Mouse (Mus musculus) liver (tissue): ENCODE measurements at regions not wholly inside any gene's neighbourhood (a gene's known extent, or its start where the extent isn't known, plus 50 kb on each side); places are given as distances from the start of the nearest gene placed in this dataset.
A peak's percentile ranks its signal among the peaks of the same experiment; 100 is the strongest.
"Not testable (repeated sequence)": the region's sequence is repeated elsewhere in the genome, so short reads cannot be mapped to it uniquely, and the experiment has no call there.

Source experiments
- DNase-seq: peaks from one replicate; pipeline ENCODE4 v3.0.0-alpha.2; 2020; ENCODE audit warnings: mixed read lengths

GRCm38 (mm10) chr19:35890191-35890590 is 167.1 kb downstream of the Htr7 start:
- no peak for DNase-seq

- DNase-seq, result no peak
Measured at GRCm38 (mm10) chr19:35886270-35886669, 171.0 kb downstream of the Htr7 start.

GRCm38 (mm10) chr19:35881810-35882485 is 175.4 kb downstream of the Htr7 start:
- no peak for DNase-seq

- no peak for DNase-seq
Measured at GRCm38 (mm10) chr19:35875464-35875863, 181.8 kb downstream of the Htr7 start.

GRCm38 (mm10) chr19:35870720-35871119 is 186.6 kb downstream of the Htr7 start:
- no peak for DNase-seq

GRCm38 (mm10) chr19:35868543-35868942 is 188.8 kb downstream of the Htr7 start:
- DNase-seq, result no peak

GRCm38 (mm10) chr19:35863049-35863448 is 194.3 kb downstream of the Htr7 start:
- no peak for DNase-seq

GRCm38 (mm10) chr19:35861421-35861820 is 195.9 kb downstream of the Htr7 start:
- no peak for DNase-seq

- DNase-seq, result peak; percentile 34
Measured at GRCm38 (mm10) chr19:35832992-35833391, 224.3 kb downstream of the Htr7 start.

- DNase-seq, result no peak
Measured at GRCm38 (mm10) chr19:35826074-35826473, 231.2 kb downstream of the Htr7 start.

GRCm38 (mm10) chr19:35819626-35820025 is 237.7 kb downstream of the Htr7 start:
- no peak for DNase-seq

- no peak for DNase-seq
Measured at GRCm38 (mm10) chr19:35794661-35795060, 262.6 kb downstream of the Htr7 start.

GRCm38 (mm10) chr19:35787246-35788021 is 269.9 kb downstream of the Htr7 start:
- no peak for DNase-seq

GRCm38 (mm10) chr19:35761750-35762149 is 295.6 kb downstream of the Htr7 start:
- not testable (repeated sequence) for DNase-seq

GRCm38 (mm10) chr19:35759701-35760100 is 297.6 kb downstream of the Htr7 start:
- DNase-seq, result no peak

GRCm38 (mm10) chr19:35755494-35755893 is 301.8 kb downstream of the Htr7 start:
- DNase-seq, result no peak

GRCm38 (mm10) chr19:35735754-35736153 is 321.6 kb downstream of the Htr7 start:
- DNase-seq, result no peak

GRCm38 (mm10) chr19:35728436-35729060 is 328.8 kb downstream of the Htr7 start:
- DNase-seq, result no peak
